Mouse (Mus musculus) MEL (cell line): ENCODE data around the gene Fbln2. TPM values are rescaled to one million over a fixed set of nuclear protein-coding genes. Genes with fewer than 3 reads are reported as not detected.

Experiments used
- DNase-seq: peaks from one replicate; pipeline ENCODE4 v3.0.0; 2011; ENCODE audit warnings: low read depth, low spot score
- H3K27ac ChIP-seq: 2 replicates; pipeline ENCODE4 v1.5.1; 2012; ENCODE audit warnings: low read depth, mild to moderate bottlenecking, control low read depth, low read length, moderate library complexity; ENCODE audit not compliant: control insufficient read depth
- H3K27me3 ChIP-seq, 2 experiments: fragments of 150-350 bp in 1 of 2; sonication (generic) in 1 of 2; 2 replicates each; pipeline ENCODE4 v1.6.1; 2012; ENCODE audit warnings: low read length in 2 of 2, mild to moderate bottlenecking in 2 of 2, improper control_type of control experiment in 1 of 2, moderate library complexity in 1 of 2; ENCODE audit not compliant: insufficient read depth in 2 of 2, control insufficient read depth in 1 of 2
- H3K36me3 ChIP-seq, 2 experiments: 2 replicates each; pipeline ENCODE4 v1.6.1; 2012 to 2014; ENCODE audit warnings: low read length in 2 of 2, improper control_type of control experiment in 1 of 2, inconsistent platforms in 1 of 2, mild to moderate bottlenecking in 1 of 2; ENCODE audit not compliant: insufficient read depth in 2 of 2, control insufficient read depth in 1 of 2
- H3K4me1 ChIP-seq, 2 experiments: fragments of 150-350 bp in 1 of 2; sonication (generic) in 1 of 2; 2 replicates each; pipeline ENCODE4 v1.6.1; 2012; ENCODE audit warnings: low read length in 2 of 2, improper control_type of control experiment in 1 of 2, mild to moderate bottlenecking in 1 of 2; ENCODE audit not compliant: insufficient read depth in 2 of 2, control insufficient read depth in 1 of 2
- H3K4me3 ChIP-seq, 2 experiments: fragments of 150-350 bp in 1 of 2; sonication (generic) in 1 of 2; 2 replicates each; pipeline ENCODE4 v1.5.1; 2012; ENCODE audit warnings: low read depth in 2 of 2, low read length in 2 of 2, mild to moderate bottlenecking in 2 of 2, moderate library complexity in 2 of 2, control low read depth in 1 of 2, improper control_type of control experiment in 1 of 2; ENCODE audit not compliant: control insufficient read depth in 1 of 2, insufficient read depth in 1 of 2
- H3K79me2 ChIP-seq: 2 replicates; pipeline ENCODE4 v1.6.1; 2012; ENCODE audit warnings: mild to moderate bottlenecking, low read length, moderate library complexity; ENCODE audit not compliant: control insufficient read depth, poor library complexity, insufficient read depth
- H3K9ac ChIP-seq: 2 replicates; pipeline ENCODE4 v1.6.1; 2012; ENCODE audit warnings: low read depth, mild to moderate bottlenecking, control low read depth, low read length, moderate library complexity; ENCODE audit not compliant: control insufficient read depth, poor library complexity, severe bottlenecking
- H3K9me3 ChIP-seq: fragments of 150-350 bp; sonication (generic); replicated peaks from 2 replicates; pipeline ENCODE4 v1.6.1; 2012; ENCODE audit warnings: mild to moderate bottlenecking, low read length, improper control_type of control experiment, moderate library complexity; ENCODE audit not compliant: insufficient read depth
- CTCF ChIP-seq, 3 experiments: IDR thresholded peaks in 2 of 3; conservative IDR thresholded peaks in 1 of 3; 2 replicates each; pipeline ENCODE4 v1.5.1; 2011 to 2012; ENCODE audit warnings: low read length in 3 of 3, low read depth in 2 of 3, mild to moderate bottlenecking in 2 of 3, improper control_type of control experiment in 1 of 3, inconsistent platforms in 1 of 3, mixed read lengths in 1 of 3, moderate library complexity in 1 of 3; ENCODE audit not compliant: control insufficient read depth in 1 of 3, insufficient read depth in 1 of 3, poor library complexity in 1 of 3, severe bottlenecking in 1 of 3
- E2F4 ChIP-seq: IDR thresholded peaks from 2 replicates; pipeline ENCODE4 v1.6.1; 2011; ENCODE audit warnings: low read depth, low read length, improper control_type of control experiment, borderline replicate concordance
- ETS1 ChIP-seq: IDR thresholded peaks from 2 replicates; pipeline ENCODE4 v1.6.1; 2012; ENCODE audit warnings: low read depth, mild to moderate bottlenecking, inconsistent platforms, low read length, improper control_type of control experiment, moderate library complexity
- GATA1 ChIP-seq: IDR thresholded peaks from 2 replicates; pipeline ENCODE4 v1.6.1; 2011; ENCODE audit warnings: low read depth, low read length, improper control_type of control experiment
- HCFC1 ChIP-seq: IDR thresholded peaks from 2 replicates; pipeline ENCODE4 v1.6.1; 2012; ENCODE audit warnings: low read depth, mild to moderate bottlenecking, inconsistent platforms, low read length, improper control_type of control experiment, moderate library complexity
- KAT2A ChIP-seq: conservative IDR thresholded peaks from 2 replicates; pipeline ENCODE4 v1.6.1; 2012; ENCODE audit warnings: low read depth, low read length, improper control_type of control experiment, inconsistent platforms
- MAX ChIP-seq: IDR thresholded peaks from 2 replicates; pipeline ENCODE4 v1.6.1; 2011; ENCODE audit warnings: low read length, improper control_type of control experiment
- MYB ChIP-seq: IDR thresholded peaks from 2 replicates; pipeline ENCODE4 v1.6.1; 2011; ENCODE audit warnings: mild to moderate bottlenecking, low read depth, low read length, improper control_type of control experiment
- MYC ChIP-seq: IDR thresholded peaks from 2 replicates; pipeline ENCODE4 v1.6.1; 2011; ENCODE audit warnings: low read depth, mild to moderate bottlenecking, low read length, improper control_type of control experiment, moderate library complexity
- POLR2AphosphoS5 ChIP-seq: IDR thresholded peaks from 2 replicates; pipeline ENCODE4 v1.6.1; 2012; ENCODE audit warnings: low read depth, borderline replicate concordance, mild to moderate bottlenecking, inconsistent platforms, low read length, moderate library complexity, mixed read lengths
- RAD21 ChIP-seq: IDR thresholded peaks from 2 replicates; pipeline ENCODE4 v1.6.1; 2011; ENCODE audit warnings: mild to moderate bottlenecking, low read depth, low read length, improper control_type of control experiment
- RCOR1 ChIP-seq: IDR thresholded peaks from 2 replicates; pipeline ENCODE4 v1.6.1; 2012; ENCODE audit warnings: low read depth, mild to moderate bottlenecking, inconsistent platforms, low read length, improper control_type of control experiment
- SIN3A ChIP-seq: IDR thresholded peaks from 2 replicates; pipeline ENCODE4 v1.6.1; 2012; ENCODE audit warnings: low read length, improper control_type of control experiment, inconsistent platforms
- SMC3 ChIP-seq: IDR thresholded peaks from 2 replicates; pipeline ENCODE4 v1.6.1; 2011; ENCODE audit warnings: low read depth, low read length, improper control_type of control experiment
- TAL1 ChIP-seq: IDR thresholded peaks from 2 replicates; pipeline ENCODE4 v1.6.1; 2012; ENCODE audit warnings: mild to moderate bottlenecking, inconsistent platforms, low read length, moderate library complexity, mixed read lengths
- ZC3H11A ChIP-seq: IDR thresholded peaks from 2 replicates; pipeline ENCODE4 v1.6.1; 2012; ENCODE audit warnings: low read depth, mild to moderate bottlenecking, inconsistent platforms, low read length, improper control_type of control experiment
- ZKSCAN1 ChIP-seq: IDR thresholded peaks from 2 replicates; pipeline ENCODE4 v1.6.1; 2012; ENCODE audit warnings: low read depth, mild to moderate bottlenecking, inconsistent platforms, low read length, improper control_type of control experiment, moderate library complexity
- polyA plus RNA-seq, 2 experiments: library from polyadenylated mRNA; stranded (reverse) in 1 of 2; unstranded in 1 of 2; fragments of >175 nt in 1 of 2; fragments of >200 nt in 1 of 2; gene quantifications; 2 replicates each; pipeline versions ENCODE4 v1.2.1 to v1.2.4; 2012; ENCODE audit warnings: low replicate concordance in 2 of 2, low read depth in 1 of 2; ENCODE audit not compliant: insufficient read length in 2 of 2, insufficient read depth in 1 of 2, missing spikeins in 1 of 2
- total RNA-seq: library from RNA; depleted of rRNA; stranded (reverse); fragments of 300-350 nt; gene quantifications from 2 replicates; pipeline ENCODE4 v1.2.3, GENCODE M21; 2012

The Fbln2 gene
- total and polyA plus RNA-seq, 3 experiments = 1.9 to 2.3 TPM; not detected in 1

- DNase-seq = peak; percentile 30
- H3K27ac ChIP-seq = no peak overlapping the region
- H3K9me3 ChIP-seq = no peaks in the 10 kb centered on the region
- peaks cover 0 to 13% of the 10 kb centered on the region in 2 experiments; a peak in 2 of 4 replicates for H3K36me3 ChIP-seq
- no peaks in the 10 kb centered on the region for H3K79me2 ChIP-seq
- H3K4me1 ChIP-seq = peaks cover 0 to 25% of the 10 kb centered on the region in 2 experiments; a peak in 3 of 4 replicates
- H3K4me3 ChIP-seq = no peak overlapping the region
- H3K9ac ChIP-seq = no peak overlapping the region
- TF ChIP-seq ETS1 = no peak
- no peak for TF ChIP-seq GATA1
- no peak for TF ChIP-seq HCFC1
- no peak for TF ChIP-seq E2F4
- TF ChIP-seq TAL1 = no peak
- TF ChIP-seq MAX = no peak
- no peak for TF ChIP-seq POLR2AphosphoS5
- no peak for TF ChIP-seq ZC3H11A
- TF ChIP-seq MYB = no peak
- no peak for TF ChIP-seq MYC
- TF ChIP-seq RCOR1 = no peak
- TF ChIP-seq ZKSCAN1 = no peak
- H3K27me3 ChIP-seq = no peaks in the 10 kb centered on the region
These were observed 39.9 kb upstream of the Fbln2 start for GRCm38 (mm10) chr6:91172381-91172780.

DNA sequence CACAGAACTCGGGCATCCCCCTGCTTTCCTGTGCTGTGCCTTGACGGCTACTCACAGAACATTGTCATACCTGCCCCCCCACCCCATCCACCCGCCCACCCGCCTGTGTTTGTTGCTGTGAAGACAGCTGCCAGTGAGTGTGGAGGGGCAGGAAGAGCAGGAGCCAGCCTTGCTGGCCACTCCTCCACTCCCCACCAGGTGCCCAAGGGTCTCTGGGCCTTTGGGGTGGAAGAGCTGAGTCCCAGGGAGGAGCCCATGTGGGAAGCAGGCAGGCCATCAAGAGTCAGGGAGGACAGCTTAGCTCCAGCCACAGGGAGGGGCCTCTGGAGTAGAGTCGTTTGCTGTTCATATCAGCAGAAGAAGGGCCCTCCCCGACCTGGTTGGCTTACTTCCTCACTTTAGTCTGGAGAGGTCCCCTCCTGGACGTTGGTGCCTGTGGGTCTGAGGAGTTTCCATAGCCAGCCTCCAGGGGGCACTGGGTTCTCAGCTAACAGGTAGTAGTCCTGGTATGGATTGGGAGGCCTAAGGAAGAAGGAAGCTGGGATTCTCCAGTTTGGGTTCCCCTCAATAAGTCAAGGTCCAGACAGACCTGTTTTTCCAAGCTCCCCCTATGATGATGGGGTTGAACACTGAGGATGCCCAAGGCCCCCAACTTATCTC is 38.9 kb upstream of the Fbln2 start:
- no peaks in the 10 kb centered on the region for H3K9me3 ChIP-seq

More for the DNA sequence above, 38.9 kb upstream of the Fbln2 start:
- Histone ChIP-seq H3K4me1 (peaks cover 0 to 31% of the 10 kb centered on the region in 2 experiments; a peak in 3 of 4 replicates), H3K4me3 (no peak overlapping the region), H3K27me3 (no peaks in the 10 kb centered on the region; a peak in 1 of 4 replicates)
- TF ChIP-seq CTCF (IDR thresholded peaks at IDR 0.05 in 2 of 3, conservative IDR thresholded peaks at IDR 0.05 in 1 of 3; ENCODE audit: control insufficient read depth in 1 of 3, insufficient read depth in 1 of 3, low read depth in 2 of 3, low read length in 3 of 3, poor library complexity in 1 of 3, severe bottlenecking in 1 of 3) = peak; percentile 51 to 74 (median 63)
- TF ChIP-seq SIN3A = peak; percentile 29; the same call in 1 of the 2 replicates
- TF ChIP-seq ZC3H11A = peak; percentile 38; the same call in 1 of the 2 replicates
- no peak for TF ChIP-seq ZKSCAN1
- peak; percentile 72 for TF ChIP-seq SMC3
- peak; percentile 58 for TF ChIP-seq RAD21
- no peak for TF ChIP-seq KAT2A
- TF ChIP-seq E2F4 = no peak
- TF ChIP-seq, all 39 proteins: peak for 5
- no peaks in the 10 kb centered on the region for H3K79me2 ChIP-seq
- no peak overlapping the region for H3K27ac ChIP-seq
- no peak overlapping the region for H3K9ac ChIP-seq
- peak; percentile 80 for DNase-seq
- peaks cover 0 to 13% of the 10 kb centered on the region in 2 experiments; a peak in 2 of 4 replicates for H3K36me3 ChIP-seq
